ENCODE assay signal across 15 mouse cellular contexts in genomic region chr12:103376774-103377173, GRCm38 (mm10). TPM values are rescaled to one million over a fixed set of nuclear protein-coding genes. Genes with fewer than 3 reads are reported as not detected.
DNase-seq lines count a peak whose midpoint lies in the region; ATAC-seq and TF ChIP-seq lines count a peak whose summit lies in the region.
"Had no signal": no experiment of that assay in that cellular context is flagged by ENCODE, and none has a peak within 500 bp of the region (broad histone marks: within the 10 kb centered on the region; RNA-seq: fewer than 3 reads in every experiment).

No protein-coding gene starts in this region.

- DNase-seq in hindbrain, embryonic 10.5 days (ENCODE audit: low spot score) = no peak
- peak; percentile 14 for DNase-seq in forebrain, postnatal 0 days
- no peak for DNase-seq in T-cell, adult 2 months (ENCODE audit: low spot score)
- DNase-seq in urinary bladder, adult 18-20 months (ENCODE audit: low spot score in 2 of 2) = no peak
- DNase-seq: cerebellum, postnatal 14 days; gastrocnemius, postnatal 36 days; heart, postnatal 4 days; lung, embryonic 14.5 days; thymus, postnatal 4 days had no signal

- no peak overlapping the region for H3K4me3 ChIP-seq in hindbrain, embryonic 13.5 days
- no peak overlapping the region for H3K4me3 ChIP-seq in hindbrain, embryonic 10.5 days
- no peak overlapping the region for H3K4me3 ChIP-seq in neural tube, embryonic 14.5 days (ENCODE audit: low read depth, low read length)
- no peak overlapping the region for H3K4me3 ChIP-seq in neural tube, embryonic 15.5 days (replicated peaks)
- H3K4me3 ChIP-seq in forebrain, postnatal 0 days (ENCODE audit: low read depth, low read length) = no peak overlapping the region
- no peak overlapping the region for H3K4me3 ChIP-seq in myocyte
- H3K4me3 ChIP-seq: kidney, embryonic 15.5 days; limb, embryonic 12.5 days had no signal

- H3K36me3 ChIP-seq in hindbrain, embryonic 13.5 days = no peaks in the 10 kb centered on the region
- no peaks in the 10 kb centered on the region for H3K36me3 ChIP-seq in hindbrain, embryonic 10.5 days
- no peaks in the 10 kb centered on the region for H3K36me3 ChIP-seq in neural tube, embryonic 14.5 days (ENCODE audit: control insufficient read depth, insufficient read depth, low read length)
- H3K36me3 ChIP-seq in neural tube, embryonic 15.5 days = no peaks in the 10 kb centered on the region
- H3K36me3 ChIP-seq in forebrain, postnatal 0 days (ENCODE audit: insufficient read depth) = no peaks in the 10 kb centered on the region
- no peaks in the 10 kb centered on the region for H3K36me3 ChIP-seq in myocyte (ENCODE audit: control insufficient read depth, insufficient read depth)
- H3K36me3 ChIP-seq: kidney, embryonic 15.5 days; limb, embryonic 12.5 days had no signal

- no peaks in the 10 kb centered on the region for H3K4me1 ChIP-seq in hindbrain, embryonic 13.5 days (replicated peaks)
- 0 out of 2 replicates have a peak, but pooled peaks cover 3% of the 10 kb centered on the region for H3K4me1 ChIP-seq in hindbrain, embryonic 10.5 days (replicated peaks)
- no peaks in the 10 kb centered on the region for H3K4me1 ChIP-seq in neural tube, embryonic 14.5 days (ENCODE audit: control insufficient read depth, insufficient read depth, low read length)
- H3K4me1 ChIP-seq in neural tube, embryonic 15.5 days = no peaks in the 10 kb centered on the region
- no peaks in the 10 kb centered on the region for H3K4me1 ChIP-seq in forebrain, postnatal 0 days (ENCODE audit: insufficient read depth)
- H3K4me1 ChIP-seq: kidney, embryonic 15.5 days; limb, embryonic 12.5 days had no signal

- WGBS in hindbrain, embryonic 13.5 days = 71% methylated on average over 4 of the region's 4 CpGs
- 76% methylated on average over 4 of the region's 4 CpGs for WGBS in hindbrain, embryonic 10.5 days
- WGBS in neural tube, embryonic 14.5 days = 72% methylated on average over 2 of the region's 4 CpGs
- 58% methylated on average over 4 of the region's 4 CpGs for WGBS in neural tube, embryonic 15.5 days
- 37% methylated on average over 4 of the region's 4 CpGs for WGBS in forebrain, postnatal 0 days

- TF ChIP-seq POLR2A in myocyte (IDR thresholded peaks at IDR 0.05; ENCODE audit: insufficient read length, low read depth) = no peak

- H3K27ac ChIP-seq in hindbrain, embryonic 13.5 days = no peak overlapping the region
- H3K27ac ChIP-seq in hindbrain, embryonic 10.5 days = no peak overlapping the region
- no peak overlapping the region for H3K27ac ChIP-seq in neural tube, embryonic 14.5 days (ENCODE audit: low read depth, low read length)
- H3K27ac ChIP-seq in neural tube, embryonic 15.5 days (replicated peaks) = no peak overlapping the region
- H3K27ac ChIP-seq in forebrain, postnatal 0 days (ENCODE audit: low read depth, low read length) = no peak overlapping the region
- H3K27ac ChIP-seq: kidney, embryonic 15.5 days; limb, embryonic 12.5 days had no signal

- H3K4me2 ChIP-seq in hindbrain, embryonic 13.5 days = no peak overlapping the region
- H3K4me2 ChIP-seq in neural tube, embryonic 14.5 days (ENCODE audit: low read depth, low read length) = no peak overlapping the region
- H3K4me2 ChIP-seq in neural tube, embryonic 15.5 days = no peak overlapping the region
- H3K4me2 ChIP-seq in forebrain, postnatal 0 days (ENCODE audit: low read depth) = no peak overlapping the region
- H3K4me2 ChIP-seq in myocyte (ENCODE audit: low read depth) = peak overlapping the region; percentile 12
- H3K4me2 ChIP-seq: kidney, embryonic 15.5 days; limb, embryonic 12.5 days; lung, embryonic 14.5 days had no signal

- TF ChIP-seq CTCF in forebrain, postnatal 0 days (IDR thresholded peaks at IDR 0.05; ENCODE audit: low read depth) = no peak

- H3K9me3 ChIP-seq in hindbrain, embryonic 13.5 days = no peaks in the 10 kb centered on the region
- H3K9me3 ChIP-seq in hindbrain, embryonic 10.5 days = no peaks in the 10 kb centered on the region
- H3K9me3 ChIP-seq in neural tube, embryonic 14.5 days (ENCODE audit: control insufficient read depth, low read length) = no peaks in the 10 kb centered on the region
- no peaks in the 10 kb centered on the region for H3K9me3 ChIP-seq in neural tube, embryonic 15.5 days (replicated peaks)
- H3K9me3 ChIP-seq in forebrain, postnatal 0 days (ENCODE audit: low read length) = no peaks in the 10 kb centered on the region
- H3K9me3 ChIP-seq: kidney, embryonic 15.5 days; limb, embryonic 12.5 days had no signal

- no peaks in the 10 kb centered on the region for H3K27me3 ChIP-seq in hindbrain, embryonic 13.5 days
- no peaks in the 10 kb centered on the region for H3K27me3 ChIP-seq in hindbrain, embryonic 10.5 days (ENCODE audit: insufficient read depth, poor library complexity, severe bottlenecking)
- no peaks in the 10 kb centered on the region for H3K27me3 ChIP-seq in neural tube, embryonic 14.5 days (ENCODE audit: control insufficient read depth, insufficient read depth, low read length)
- no peaks in the 10 kb centered on the region for H3K27me3 ChIP-seq in neural tube, embryonic 15.5 days (replicated peaks)
- H3K27me3 ChIP-seq in forebrain, postnatal 0 days (ENCODE audit: insufficient read depth, low read length) = no peaks in the 10 kb centered on the region
- peaks cover 4% of the 10 kb centered on the region for H3K27me3 ChIP-seq in myocyte (ENCODE audit: control insufficient read depth, insufficient read depth, insufficient read length)
- H3K27me3 ChIP-seq: kidney, embryonic 15.5 days; limb, embryonic 12.5 days had no signal

- no peak overlapping the region for H3ac ChIP-seq in myocyte (ENCODE audit: control insufficient read depth, insufficient read length)

- H3K9ac ChIP-seq in hindbrain, embryonic 13.5 days = no peak overlapping the region
- H3K9ac ChIP-seq in neural tube, embryonic 14.5 days (replicated peaks; ENCODE audit: low read depth, low read length) = no peak overlapping the region
- H3K9ac ChIP-seq in neural tube, embryonic 15.5 days (replicated peaks) = no peak overlapping the region
- H3K9ac ChIP-seq in forebrain, postnatal 0 days = no peak overlapping the region
- H3K9ac ChIP-seq: kidney, embryonic 15.5 days; limb, embryonic 12.5 days; lung, embryonic 14.5 days had no signal

- no peaks in the 10 kb centered on the region for H3K79me2 ChIP-seq in myocyte (ENCODE audit: control insufficient read depth, insufficient read depth)

- ATAC-seq in hindbrain, embryonic 13.5 days (ENCODE audit: low FRiP score) = peak; percentile 52; the same call in 1 of the 2 replicates
- ATAC-seq in neural tube, embryonic 14.5 days (ENCODE audit: low read depth) = peak; percentile 31; the same call in 1 of the 2 replicates
- no peak for ATAC-seq in neural tube, embryonic 15.5 days (ENCODE audit: low FRiP score)
- peak; percentile 68 for ATAC-seq in forebrain, postnatal 0 days

RNA-seq across cellular contexts. Expression of gene Otub2, which starts 11.7 kb away (rescaled TPM):
- 20.2 and 21.5 TPM in 2 replicates for polyA plus RNA-seq in hindbrain, embryonic 13.5 days (2015; fragmentation: Nextera tagmentation; extraction: Ambion mirVana)
- polyA plus RNA-seq in hindbrain, embryonic 10.5 days (2016; fragmentation: Nextera tagmentation; extraction: Ambion mirVana) = 10.5 and 15.4 TPM in 2 replicates
- 27.1 and 27.6 TPM in 2 replicates for polyA plus RNA-seq in neural tube, embryonic 14.5 days (2014; fragmentation: Nextera tagmentation; extraction: Ambion mirVana)
- 20.3 and 23.1 TPM in 2 replicates for polyA plus RNA-seq in neural tube, embryonic 15.5 days (2015; fragmentation: Nextera tagmentation; extraction: Ambion mirVana)
- 22.2 and 26.5 TPM in 2 replicates for total RNA-seq in forebrain, postnatal 0 days (2014; rRNA removed)
- polyA plus RNA-seq in forebrain, postnatal 0 days (2015; fragmentation: Nextera tagmentation; extraction: Ambion mirVana) = 18.9 and 21.3 TPM in 2 replicates
- polyA plus RNA-seq in myocyte (2012; fragmentation: generic; extraction: Trizol) = 23.3 TPM

RNA-seq across cellular contexts. Expression of gene Asb2, which starts 21.0 kb away (rescaled TPM):
- 1.00 and 1.0 TPM in 2 replicates for polyA plus RNA-seq in hindbrain, embryonic 13.5 days (2015; fragmentation: Nextera tagmentation; extraction: Ambion mirVana)
- polyA plus RNA-seq in hindbrain, embryonic 10.5 days (2016; fragmentation: Nextera tagmentation; extraction: Ambion mirVana) = 0.64 and 1.2 TPM in 2 replicates
- polyA plus RNA-seq in neural tube, embryonic 14.5 days (2014; fragmentation: Nextera tagmentation; extraction: Ambion mirVana) = 0.90 and 2.3 TPM in 2 replicates
- 2.1 and 3.3 TPM in 2 replicates for polyA plus RNA-seq in neural tube, embryonic 15.5 days (2015; fragmentation: Nextera tagmentation; extraction: Ambion mirVana)
- total RNA-seq in forebrain, postnatal 0 days (2014; rRNA removed) = 1.6 and 2.1 TPM in 2 replicates
- polyA plus RNA-seq in forebrain, postnatal 0 days (2015; fragmentation: Nextera tagmentation; extraction: Ambion mirVana) = 1.5 and 1.6 TPM in 2 replicates
- polyA plus RNA-seq in myocyte (2012; fragmentation: generic; extraction: Trizol) = 27.8 TPM

RNA-seq across cellular contexts. Expression of gene 9330161L09Rik, which starts 30.8 kb away (rescaled TPM):
- 0.78 and 0.92 TPM in 2 replicates for polyA plus RNA-seq in hindbrain, embryonic 13.5 days (2015; fragmentation: Nextera tagmentation; extraction: Ambion mirVana)
- polyA plus RNA-seq in hindbrain, embryonic 10.5 days (2016; fragmentation: Nextera tagmentation; extraction: Ambion mirVana) = 0.76 TPM in 1 of 2 replicates, not detected in the other
- 1.7 and 1.8 TPM in 2 replicates for polyA plus RNA-seq in neural tube, embryonic 14.5 days (2014; fragmentation: Nextera tagmentation; extraction: Ambion mirVana)
- polyA plus RNA-seq in neural tube, embryonic 15.5 days (2015; fragmentation: Nextera tagmentation; extraction: Ambion mirVana) = 0.36 and 1.1 TPM in 2 replicates
- 5.1 and 11.8 TPM in 2 replicates for total RNA-seq in forebrain, postnatal 0 days (2014; rRNA removed)
- 0.82 and 1.3 TPM in 2 replicates for polyA plus RNA-seq in forebrain, postnatal 0 days (2015; fragmentation: Nextera tagmentation; extraction: Ambion mirVana)
- 0.60 TPM for polyA plus RNA-seq in myocyte (2012; fragmentation: generic; extraction: Trizol)

RNA-seq across cellular contexts. Expression of gene Ddx24, which starts 48.9 kb away (rescaled TPM):
- polyA plus RNA-seq in hindbrain, embryonic 13.5 days (2015; fragmentation: Nextera tagmentation; extraction: Ambion mirVana) = 173 and 174 TPM in 2 replicates
- 92.6 and 94.6 TPM in 2 replicates for polyA plus RNA-seq in hindbrain, embryonic 10.5 days (2016; fragmentation: Nextera tagmentation; extraction: Ambion mirVana)
- 152 and 160 TPM in 2 replicates for polyA plus RNA-seq in neural tube, embryonic 14.5 days (2014; fragmentation: Nextera tagmentation; extraction: Ambion mirVana)
- polyA plus RNA-seq in neural tube, embryonic 15.5 days (2015; fragmentation: Nextera tagmentation; extraction: Ambion mirVana) = 176 and 181 TPM in 2 replicates
- total RNA-seq in forebrain, postnatal 0 days (2014; rRNA removed) = 140 and 175 TPM in 2 replicates
- polyA plus RNA-seq in forebrain, postnatal 0 days (2015; fragmentation: Nextera tagmentation; extraction: Ambion mirVana) = 169 and 173 TPM in 2 replicates
- polyA plus RNA-seq in myocyte (2012; fragmentation: generic; extraction: Trizol) = 85.0 TPM

RNA-seq across cellular contexts. Expression of gene Ifi27, which starts 57.2 kb away (rescaled TPM):
- 9.3 and 12.6 TPM in 2 replicates for polyA plus RNA-seq in hindbrain, embryonic 13.5 days (2015; fragmentation: Nextera tagmentation; extraction: Ambion mirVana)
- 0.60 and 1.7 TPM in 2 replicates for polyA plus RNA-seq in hindbrain, embryonic 10.5 days (2016; fragmentation: Nextera tagmentation; extraction: Ambion mirVana)
- polyA plus RNA-seq in neural tube, embryonic 14.5 days (2014; fragmentation: Nextera tagmentation; extraction: Ambion mirVana) = 3.6 and 10.9 TPM in 2 replicates
- 14.6 and 30.5 TPM in 2 replicates for polyA plus RNA-seq in neural tube, embryonic 15.5 days (2015; fragmentation: Nextera tagmentation; extraction: Ambion mirVana)
- total RNA-seq in forebrain, postnatal 0 days (2014; rRNA removed) = 13.2 and 19.1 TPM in 2 replicates
- polyA plus RNA-seq in forebrain, postnatal 0 days (2015; fragmentation: Nextera tagmentation; extraction: Ambion mirVana) = 22.1 and 26.5 TPM in 2 replicates
- 118 TPM for polyA plus RNA-seq in myocyte (2012; fragmentation: generic; extraction: Trizol)
